Mouse (Mus musculus) CH12.LX (cell line): ENCODE measurements around the gene Dusp10. TPM values are rescaled to one million over a fixed set of nuclear protein-coding genes. Genes with fewer than 3 reads are reported as not detected.

Source experiments
- DNase-seq: peaks from one replicate; pipeline ENCODE4 v3.0.0-alpha.2; 2013; ENCODE audit errors: extremely low read depth
- H3K27ac ChIP-seq: 2 replicates; pipeline ENCODE4 v1.5.1; 2012; ENCODE audit warnings: low read depth, mild to moderate bottlenecking, control low read depth, moderate library complexity; ENCODE audit not compliant: insufficient read depth
- H3K27me3 ChIP-seq: replicated peaks from 2 replicates; pipeline ENCODE3; 2012; ENCODE audit warnings: inconsistent platforms
- H3K36me3 ChIP-seq, 2 experiments: replicated peaks in 1 of 2; 2 replicates each; pipeline versions ENCODE3 to v1.6.1; 2012; ENCODE audit warnings: inconsistent platforms in 1 of 2, low read length in 1 of 2, mild to moderate bottlenecking in 1 of 2, mixed read lengths in 1 of 2, moderate library complexity in 1 of 2; ENCODE audit not compliant: control insufficient read depth in 1 of 2, insufficient read depth in 1 of 2
- H3K4me1 ChIP-seq, 2 experiments: 2 replicates each; pipeline ENCODE4 v1.6.1; 2012; ENCODE audit warnings: inconsistent platforms in 1 of 2, moderate library complexity in 1 of 2; ENCODE audit not compliant: insufficient read depth in 2 of 2, control insufficient read depth in 1 of 2
- H3K4me2 ChIP-seq: 2 replicates; pipeline ENCODE4 v1.6.1; 2012; ENCODE audit warnings: low read depth, mild to moderate bottlenecking, control low read depth; ENCODE audit not compliant: poor library complexity, insufficient read depth, severe bottlenecking
- H3K4me3 ChIP-seq, 3 experiments: fragments of 150-350 bp in 1 of 3; sonication (generic) in 1 of 3; replicated peaks in 1 of 3; 2 replicates each; pipeline versions ENCODE3 to v1.5.1; 2011 to 2012; ENCODE audit warnings: low read depth in 2 of 3, low read length in 2 of 3, mild to moderate bottlenecking in 2 of 3, moderate library complexity in 2 of 3, control low read depth in 1 of 3, improper control_type of control experiment in 1 of 3, inconsistent platforms in 1 of 3, mixed read lengths in 1 of 3; ENCODE audit not compliant: poor library complexity in 1 of 3
- H3K79me2 ChIP-seq: replicated peaks from 2 replicates; pipeline ENCODE4 v1.6.1; 2012; ENCODE audit warnings: mild to moderate bottlenecking, moderate library complexity; ENCODE audit not compliant: control insufficient read depth, poor library complexity, insufficient read depth, severe bottlenecking; ENCODE audit errors: extremely low read depth
- H3K9ac ChIP-seq: 2 replicates; pipeline ENCODE4 v1.6.1; 2012; ENCODE audit warnings: low read depth, mild to moderate bottlenecking, control low read depth, moderate library complexity; ENCODE audit not compliant: insufficient read depth
- H3K9me3 ChIP-seq: replicated peaks from 2 replicates; pipeline ENCODE3; 2012; ENCODE audit warnings: low read length, inconsistent platforms, mixed read lengths
- BHLHE40 ChIP-seq: IDR thresholded peaks from 2 replicates; pipeline ENCODE4 v1.6.1; 2011; ENCODE audit warnings: mild to moderate bottlenecking, low read depth, low read length, improper control_type of control experiment
- CHD1 ChIP-seq: IDR thresholded peaks from 2 replicates; pipeline ENCODE4 v1.6.1; 2012; ENCODE audit warnings: low read depth, low read length, improper control_type of control experiment, inconsistent platforms
- CHD2 ChIP-seq: IDR thresholded peaks from 2 replicates; pipeline ENCODE4 v1.6.1; 2011; ENCODE audit warnings: low read length, improper control_type of control experiment
- CTCF ChIP-seq, 2 experiments: IDR thresholded peaks in 1 of 2; conservative IDR thresholded peaks in 1 of 2; 2 replicates each; pipeline ENCODE4 v1.5.1; 2011 to 2012; ENCODE audit warnings: low read depth in 2 of 2, low read length in 2 of 2, improper control_type of control experiment in 1 of 2, inconsistent platforms in 1 of 2, mild to moderate bottlenecking in 1 of 2, moderate library complexity in 1 of 2
- E2F4 ChIP-seq: IDR thresholded peaks from 2 replicates; pipeline ENCODE4 v1.6.1; 2011; ENCODE audit warnings: low read depth, low read length, improper control_type of control experiment; ENCODE audit not compliant: insufficient replicate concordance
- ELF1 ChIP-seq: IDR thresholded peaks from 2 replicates; pipeline ENCODE4 v1.6.1; 2014; ENCODE audit warnings: low read depth, mild to moderate bottlenecking, inconsistent platforms, low read length, improper control_type of control experiment
- EP300 ChIP-seq: IDR thresholded peaks from 2 replicates; pipeline ENCODE4 v1.6.1; 2011; ENCODE audit warnings: low read length, improper control_type of control experiment
- ETS1 ChIP-seq: conservative IDR thresholded peaks from 2 replicates; pipeline ENCODE4 v1.6.1; 2012; ENCODE audit warnings: low read depth, mild to moderate bottlenecking, inconsistent platforms, low read length, improper control_type of control experiment, moderate library complexity
- HCFC1 ChIP-seq: IDR thresholded peaks from 2 replicates; pipeline ENCODE4 v1.6.1; 2012; ENCODE audit warnings: low read depth, mild to moderate bottlenecking, inconsistent platforms, low read length, improper control_type of control experiment
- IRF4 ChIP-seq: IDR thresholded peaks from 2 replicates; pipeline ENCODE4 v1.6.1; 2014; ENCODE audit warnings: low read depth, mild to moderate bottlenecking, inconsistent platforms, low read length, improper control_type of control experiment
- KAT2A ChIP-seq: IDR thresholded peaks from 2 replicates; pipeline ENCODE4 v1.6.1; 2012; ENCODE audit warnings: low read length, improper control_type of control experiment, inconsistent platforms; ENCODE audit not compliant: insufficient replicate concordance
- MAFK ChIP-seq: IDR thresholded peaks from 2 replicates; pipeline ENCODE4 v1.6.1; 2011; ENCODE audit warnings: low read length, improper control_type of control experiment; ENCODE audit not compliant: insufficient replicate concordance
- MAZ ChIP-seq: IDR thresholded peaks from 2 replicates; pipeline ENCODE4 v1.6.1; 2012; ENCODE audit warnings: low read depth, mild to moderate bottlenecking, inconsistent platforms, low read length, improper control_type of control experiment, moderate library complexity
- MEF2A ChIP-seq: IDR thresholded peaks from 2 replicates; pipeline ENCODE4 v1.6.1; 2014; ENCODE audit warnings: low read depth, mild to moderate bottlenecking, inconsistent platforms, low read length, improper control_type of control experiment, borderline replicate concordance
- MXI1 ChIP-seq: IDR thresholded peaks from 2 replicates; pipeline ENCODE4 v1.6.1; 2011; ENCODE audit warnings: mild to moderate bottlenecking, low read depth, low read length, improper control_type of control experiment
- MYC ChIP-seq: IDR thresholded peaks from 2 replicates; pipeline ENCODE4 v1.6.1; 2011; ENCODE audit warnings: low read depth, mild to moderate bottlenecking, improper control_type of control experiment, low read length
- NELFE ChIP-seq: IDR thresholded peaks from 2 replicates; pipeline ENCODE4 v1.6.1; 2011; ENCODE audit warnings: low read depth, low read length, improper control_type of control experiment
- NRF1 ChIP-seq: IDR thresholded peaks from 2 replicates; pipeline ENCODE4 v1.6.1; 2014; ENCODE audit warnings: low read depth, mild to moderate bottlenecking, inconsistent platforms, low read length, improper control_type of control experiment, moderate library complexity
- PAX5 ChIP-seq: IDR thresholded peaks from 2 replicates; pipeline ENCODE4 v1.6.1; 2012; ENCODE audit warnings: low read length, inconsistent platforms, mixed read lengths
- POLR2A ChIP-seq: IDR thresholded peaks from 2 replicates; pipeline ENCODE4 v1.6.1; 2011; ENCODE audit warnings: low read depth, mild to moderate bottlenecking, improper control_type of control experiment, low read length
- RCOR1 ChIP-seq: conservative IDR thresholded peaks from 2 replicates; pipeline ENCODE4 v1.6.1; 2012; ENCODE audit warnings: low read depth, mild to moderate bottlenecking, inconsistent platforms, low read length, improper control_type of control experiment
- SIN3A ChIP-seq: IDR thresholded peaks from 2 replicates; pipeline ENCODE4 v1.6.1; 2012; ENCODE audit warnings: low read length, improper control_type of control experiment, inconsistent platforms
- SMC3 ChIP-seq: IDR thresholded peaks from 2 replicates; pipeline ENCODE4 v1.6.1; 2011; ENCODE audit warnings: low read depth, low read length, improper control_type of control experiment
- USF1 ChIP-seq: IDR thresholded peaks from 2 replicates; pipeline ENCODE4 v1.6.1; 2014; ENCODE audit warnings: low read depth, mild to moderate bottlenecking, inconsistent platforms, low read length, improper control_type of control experiment
- USF2 ChIP-seq: conservative IDR thresholded peaks from 2 replicates; pipeline ENCODE4 v1.6.1; 2011; ENCODE audit warnings: low read depth, low read length, improper control_type of control experiment
- ZNF384 ChIP-seq: IDR thresholded peaks from 2 replicates; pipeline ENCODE4 v1.6.1; 2012; ENCODE audit warnings: low read depth, low read length, improper control_type of control experiment, inconsistent platforms
- dilution Hi-C: fragments of 300-500 bp; cut with MboI; formaldehyde crosslinking; loops from 2 replicates; pipeline ENCODE4 v1.14.3; 2020; ENCODE audit warnings: low sequenced_read_pairs; ENCODE audit not compliant: extremely low pct_unique_long_range_greater_than_20kb, extremely low pct_ligation_motif_present
- in situ Hi-C: fragments of 300-500 bp; cut with MboI; formaldehyde crosslinking; loops from 3 replicates; pipeline ENCODE4 v1.14.3; 2019; ENCODE audit warnings: low sequenced_read_pairs, low pct_ligation_motif_present, low pct_unique_long_range_greater_than_20kb, mixed read lengths
- polyA plus RNA-seq: library from polyadenylated mRNA; unstranded; fragments of >175 nt; gene quantifications from 2 replicates; pipeline ENCODE4 v1.2.1, GENCODE M21; 2012; ENCODE audit warnings: low read depth; ENCODE audit not compliant: insufficient read length
- total RNA-seq, 2 experiments: library from RNA; depleted of rRNA; stranded (reverse); fragments of 300-350 nt in 1 of 2; fragments of >200 nt in 1 of 2; gene quantifications; 2 replicates each; pipeline ENCODE4 v1.2.3; 2012 to 2014

Dusp10 gene
- total and polyA plus RNA-seq, 3 experiments: 2.8 to 16.1 (median 14.2) TPM

DNA sequence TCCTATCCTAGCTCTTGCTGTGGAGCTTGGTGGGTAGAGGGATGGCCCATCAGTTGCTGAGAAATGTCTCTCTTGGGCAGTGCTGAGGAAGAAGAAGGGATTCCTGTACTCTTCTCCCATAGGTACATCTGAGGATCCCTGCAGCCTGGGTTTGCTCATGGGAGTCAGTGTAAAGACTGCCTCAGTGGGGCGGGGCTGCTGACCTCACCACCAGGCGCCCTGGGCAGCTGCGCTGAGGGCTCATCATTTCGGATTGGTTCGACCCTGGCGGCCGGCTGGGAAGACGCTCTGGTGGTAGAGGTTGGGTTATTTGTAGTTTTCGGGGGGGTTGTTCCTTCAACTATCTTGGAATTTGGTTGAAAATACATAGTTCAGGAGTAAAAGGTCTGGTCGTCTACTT lies 26.2 kb downstream of the Dusp10 start:
- no peaks in the 10 kb centered on the region for H3K9me3 ChIP-seq
- no peak for DNase-seq
- no peak overlapping the region for H3K9ac ChIP-seq
- in situ Hi-C loops: loop anchor here (25.0 kb wide), 2 partner anchors 198 to 377 kb away; no protein-coding TSS in a partner anchor
- no peak overlapping the region for H3K27ac ChIP-seq
- dilution Hi-C loops: no loop called here
- H3K79me2 ChIP-seq: no peaks in the 10 kb centered on the region
- H3K36me3 ChIP-seq: peaks cover 0 to 44% of the 10 kb centered on the region in 2 experiments
- H3K4me3 ChIP-seq: no peak overlapping the region
- peaks cover 0 to 79% of the 10 kb centered on the region in 2 experiments; a peak in 2 of 4 replicates for H3K4me1 ChIP-seq
- no peaks in the 10 kb centered on the region for H3K27me3 ChIP-seq
- H3K4me2 ChIP-seq: no peak overlapping the region
- TF ChIP-seq ZNF384 (no peak), CTCF (conservative IDR thresholded peaks at IDR 0.05 in 1 of 2, IDR thresholded peaks at IDR 0.05 in 1 of 2; ENCODE audit: low read depth in 2 of 2, low read length in 2 of 2) (no peak), ELF1 (no peak), RCOR1 (no peak), HCFC1 (no peak), USF2 (no peak), KAT2A (no peak), IRF4 (no peak), NRF1 (no peak), CHD2 (no peak), MYC (no peak), USF1 (no peak), E2F4 (no peak), MXI1 (no peak), MAZ (no peak), BHLHE40 (no peak), SMC3 (no peak), PAX5 (no peak), CHD1 (no peak)

DNA sequence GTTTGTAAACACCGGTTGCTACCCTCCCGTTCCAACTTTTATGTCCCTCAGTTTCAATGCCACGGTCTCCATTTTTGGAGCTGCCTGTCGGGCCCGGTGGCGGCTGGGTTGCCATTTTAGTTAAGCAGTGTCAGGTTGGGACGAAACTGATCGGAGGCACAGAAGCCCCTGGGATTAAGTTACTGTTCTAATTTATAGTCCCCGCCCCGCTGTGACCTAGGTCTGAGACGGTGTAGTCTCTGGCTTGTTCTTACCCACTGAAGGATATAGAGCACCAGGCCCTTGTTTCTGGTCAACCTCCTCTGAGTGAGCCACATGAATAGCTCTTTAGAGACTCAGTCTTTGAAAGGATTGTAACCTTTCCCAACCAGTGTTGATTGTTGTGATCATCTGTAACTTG lies 27.1 kb downstream of the Dusp10 start:
- in situ Hi-C loops (loop anchor here (25.0 kb wide), 2 partner anchors 197 to 378 kb away; no protein-coding TSS in a partner anchor), dilution Hi-C loops (no loop called here)
- Histone ChIP-seq H3K4me1 (peaks cover 0 to 88% of the 10 kb centered on the region in 2 experiments; a peak in 2 of 4 replicates), H3K36me3 (peaks cover 0 to 47% of the 10 kb centered on the region in 2 experiments), H3K79me2 (no peaks in the 10 kb centered on the region), H3K27ac (no peak overlapping the region), H3K4me3 (no peak overlapping the region), H3K9ac (no peak overlapping the region)
- TF ChIP-seq BHLHE40 (no peak), POLR2A (no peak), CHD2 (no peak), USF2 (no peak), USF1 (no peak), ETS1 (no peak), MEF2A (no peak), SIN3A (no peak), EP300 (no peak), MAFK (no peak), IRF4 (no peak), NELFE (no peak), RCOR1 (no peak), SMC3 (no peak)
- TF ChIP-seq, all 38 proteins: peak for 0
- no peaks in the 10 kb centered on the region for H3K9me3 ChIP-seq
- H3K27me3 ChIP-seq: no peaks in the 10 kb centered on the region
- DNase-seq: no peak
- no peak overlapping the region for H3K4me2 ChIP-seq
